Mouse (Mus musculus) lung, embryonic 14.5 days (tissue): ENCODE data around the gene Fcamr. TPM values are rescaled to one million over a fixed set of nuclear protein-coding genes. Genes with fewer than 3 reads are reported as not detected.

ENCODE experiments used
- ATAC-seq: fragments of 200-750 bp; cut with Nextera tagmentation; 2 replicates; pipeline ENCODE4 v1.8.0; 2017; ENCODE audit warnings: mild to moderate bottlenecking, moderate TSS enrichment, moderate library complexity; ENCODE audit not compliant: insufficient read depth
- DNase-seq: peaks from one replicate; pipeline ENCODE4 v3.0.0-alpha.2; 2015
- H3K27ac ChIP-seq: fragments of 300-500 bp; sonication (generic); 2 replicates; pipeline ENCODE4 v1.5.1; 2014; ENCODE audit warnings: low read depth, mild to moderate bottlenecking, moderate library complexity
- H3K27me3 ChIP-seq: fragments of 300-500 bp; sonication (generic); 2 replicates; pipeline ENCODE4 v1.6.1; 2014; ENCODE audit warnings: low read length, control low read depth; ENCODE audit not compliant: insufficient read depth
- H3K36me3 ChIP-seq: fragments of 300-500 bp; sonication (generic); 2 replicates; pipeline ENCODE4 v1.6.1; 2014; ENCODE audit warnings: control low read depth; ENCODE audit not compliant: insufficient read depth
- H3K4me1 ChIP-seq: fragments of 300-500 bp; sonication (generic); 2 replicates; pipeline ENCODE4 v1.6.1; 2014; ENCODE audit warnings: antibody characterized with exemption, control low read depth; ENCODE audit not compliant: insufficient read depth
- H3K4me2 ChIP-seq: fragments of 300-500 bp; sonication (generic); 2 replicates; pipeline ENCODE4 v1.6.1; 2014; ENCODE audit warnings: mild to moderate bottlenecking
- H3K4me3 ChIP-seq: fragments of 300-500 bp; sonication (generic); 2 replicates; pipeline ENCODE4 v1.5.1; 2014; ENCODE audit warnings: low read depth, low read length
- H3K9ac ChIP-seq: fragments of 300-500 bp; sonication (generic); 2 replicates; pipeline ENCODE4 v1.6.1; 2014
- H3K9me3 ChIP-seq: fragments of 300-500 bp; sonication (generic); 2 replicates; pipeline ENCODE4 v1.6.1; 2016; ENCODE audit warnings: low read depth, low read length, control low read depth
- CTCF ChIP-seq: IDR thresholded peaks from 2 replicates; pipeline ENCODE4 v1.5.1; 2016; ENCODE audit warnings: antibody characterized with exemption, low read depth
- WGBS: fragments of 180-500 bp; shearing (Covaris S2); extraction: QIAGEN DNeasy Blood & Tissue Kit; methylation state at CpG from one replicate; pipeline ENCODE4 v1.1.7; 2014; 5-methylcytosine and 5-hydroxymethylcytosine counted together
- polyA plus RNA-seq: library from polyadenylated mRNA; unstranded; fragments of >200 nt; fragmentation: Nextera tagmentation; extraction: Ambion mirVana; gene quantifications from 2 replicates; pipeline ENCODE4 v1.2.1, GENCODE M21; 2014

Gene Fcamr
- polyA plus RNA-seq, 1 experiment from 2014 or later = not detected

- H3K4me3 ChIP-seq = no peak overlapping the region
- 0 out of 2 replicates have a peak, but pooled peaks cover 3% of the 10 kb centered on the region for H3K4me1 ChIP-seq
- no peak for ATAC-seq
- H3K4me2 ChIP-seq = no peak overlapping the region
- peak; percentile 71 for DNase-seq
- TF ChIP-seq CTCF = peak; percentile 51
- 48% methylated on average over 6 of the region's 6 CpGs for WGBS
- H3K9me3 ChIP-seq = no peaks in the 10 kb centered on the region
- H3K27me3 ChIP-seq = no peaks in the 10 kb centered on the region
- H3K36me3 ChIP-seq = no peaks in the 10 kb centered on the region
- H3K9ac ChIP-seq = no peak overlapping the region
- H3K27ac ChIP-seq = no peak overlapping the region
Observed at GRCm38 (mm10) chr1:130838288-130838687, 37.6 kb downstream of the Fcamr start.

DNA sequence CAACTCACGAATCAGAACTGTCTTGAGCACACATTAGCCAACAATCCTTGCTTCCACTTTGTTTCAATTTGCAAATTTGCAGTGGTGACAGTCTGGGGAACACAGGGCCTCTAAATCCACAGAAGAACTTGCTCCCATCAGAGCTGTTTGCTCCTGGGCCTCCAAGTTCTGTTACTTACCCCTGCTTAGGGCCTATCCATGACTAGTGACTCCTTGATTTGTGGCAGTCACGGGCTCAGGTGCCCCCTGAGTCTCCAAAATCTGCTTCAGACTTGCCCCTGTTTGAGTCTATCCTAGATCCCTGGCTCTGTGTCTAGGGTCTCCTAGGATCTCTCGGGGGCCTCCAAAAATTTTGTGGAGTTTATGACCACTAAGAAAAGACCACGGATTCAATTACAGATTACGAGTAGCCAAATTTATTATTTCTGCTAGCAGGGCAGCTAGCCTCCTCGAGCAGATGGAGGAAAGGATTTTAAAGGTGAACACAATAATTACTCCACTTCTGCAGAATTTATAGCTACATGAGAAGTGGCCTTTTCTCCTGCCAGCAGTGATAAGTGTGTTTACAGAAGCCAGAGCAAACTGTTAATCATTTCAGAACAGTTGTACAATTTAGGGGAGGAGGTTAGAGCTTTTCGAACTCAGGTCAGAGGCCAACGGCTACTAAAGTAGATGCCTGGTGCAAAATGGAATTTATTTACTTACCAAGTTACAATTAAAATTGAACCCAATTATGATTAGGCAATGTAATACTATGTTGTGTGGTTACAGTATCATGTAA is 40.1 kb downstream of the Fcamr start:
- no peaks in the 10 kb centered on the region for H3K27me3 ChIP-seq
- DNase-seq = no peak
- H3K4me1 ChIP-seq = 0 out of 2 replicates have a peak, but pooled peaks cover 3% of the 10 kb centered on the region
- no peak overlapping the region for H3K4me3 ChIP-seq
- no peak for ATAC-seq
- no peaks in the 10 kb centered on the region for H3K9me3 ChIP-seq
- H3K36me3 ChIP-seq = no peaks in the 10 kb centered on the region
- TF ChIP-seq CTCF = no peak
- H3K27ac ChIP-seq = no peak overlapping the region
- WGBS = 38% methylated on average over 8 of the region's 8 CpGs
- H3K4me2 ChIP-seq = no peak overlapping the region
- H3K9ac ChIP-seq = no peak overlapping the region

DNA sequence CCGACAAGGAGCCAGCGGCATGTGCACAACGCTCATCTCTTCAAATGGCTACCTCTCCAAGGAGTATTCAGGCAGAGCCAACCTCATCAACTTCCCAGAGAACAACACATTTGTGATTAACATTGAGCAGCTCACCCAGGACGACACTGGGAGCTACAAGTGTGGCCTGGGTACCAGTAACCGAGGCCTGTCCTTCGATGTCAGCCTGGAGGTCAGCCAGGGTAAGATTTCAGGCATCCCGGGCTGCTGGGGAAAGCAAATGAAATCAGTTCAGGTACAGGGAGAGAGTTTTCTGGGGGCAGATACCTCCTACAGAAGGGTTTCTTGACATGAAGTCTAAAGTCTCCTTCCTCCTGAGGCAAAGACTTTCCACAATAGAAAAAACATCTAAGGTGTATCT is 40.9 kb downstream of the Fcamr start:
- H3K4me3 ChIP-seq = no peak overlapping the region
- H3K36me3 ChIP-seq = no peaks in the 10 kb centered on the region
- H3K9me3 ChIP-seq = no peaks in the 10 kb centered on the region
- TF ChIP-seq CTCF = no peak
- no peak for ATAC-seq
- no peak overlapping the region for H3K4me2 ChIP-seq
- 85% methylated on average over 7 of the region's 7 CpGs for WGBS
- no peak overlapping the region for H3K27ac ChIP-seq
- 0 out of 2 replicates have a peak, but pooled peaks cover 3% of the 10 kb centered on the region for H3K4me1 ChIP-seq
- no peaks in the 10 kb centered on the region for H3K27me3 ChIP-seq
- DNase-seq = no peak
- no peak overlapping the region for H3K9ac ChIP-seq

DNA sequence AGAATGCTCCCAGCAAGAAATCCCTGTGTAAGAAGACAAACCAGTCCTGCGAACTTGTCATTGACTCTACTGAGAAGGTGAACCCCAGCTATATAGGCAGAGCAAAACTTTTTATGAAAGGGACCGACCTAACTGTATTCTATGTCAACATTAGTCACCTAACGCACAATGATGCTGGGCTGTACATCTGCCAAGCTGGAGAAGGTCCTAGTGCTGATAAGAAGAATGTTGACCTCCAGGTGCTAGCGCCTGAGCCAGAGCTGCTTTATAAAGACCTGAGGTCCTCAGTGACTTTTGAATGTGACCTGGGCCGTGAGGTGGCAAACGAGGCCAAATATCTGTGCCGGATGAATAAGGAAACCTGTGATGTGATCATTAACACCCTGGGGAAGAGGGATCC is 43.8 kb downstream of the Fcamr start:
- no peak for TF ChIP-seq CTCF
- H3K27me3 ChIP-seq = no peaks in the 10 kb centered on the region
- ATAC-seq = no peak
- H3K4me2 ChIP-seq = no peak overlapping the region
- no peak for DNase-seq
- H3K36me3 ChIP-seq = no peaks in the 10 kb centered on the region
- H3K4me3 ChIP-seq = no peak overlapping the region
- 0 out of 2 replicates have a peak, but pooled peaks cover 3% of the 10 kb centered on the region for H3K4me1 ChIP-seq
- no peak overlapping the region for H3K27ac ChIP-seq
- no peaks in the 10 kb centered on the region for H3K9me3 ChIP-seq
- WGBS = 84% methylated on average over 7 of the region's 7 CpGs
- H3K9ac ChIP-seq = no peak overlapping the region

GRCm38 (mm10) chr1:130849530-130850214 is 49.0 kb downstream of the Fcamr start:
- ATAC-seq (no peak), DNase-seq (no peak)
- Histone ChIP-seq H3K36me3 (no peaks in the 10 kb centered on the region), H3K9ac (no peak overlapping the region), H3K27ac (no peak overlapping the region), H3K9me3 (no peaks in the 10 kb centered on the region), H3K27me3 (no peaks in the 10 kb centered on the region), H3K4me2 (no peak overlapping the region), H3K4me1 (no peaks in the 10 kb centered on the region), H3K4me3 (no peak overlapping the region)
- no peak for TF ChIP-seq CTCF
- WGBS = 83% methylated on average over 10 of the region's 10 CpGs

- no peak for ATAC-seq
- H3K4me3 ChIP-seq = no peak overlapping the region
- WGBS = 71% methylated on average over 5 of the region's 5 CpGs
- no peak for TF ChIP-seq CTCF
- no peak overlapping the region for H3K27ac ChIP-seq
- H3K36me3 ChIP-seq = no peaks in the 10 kb centered on the region
- H3K4me2 ChIP-seq = no peak overlapping the region
- H3K9ac ChIP-seq = no peak overlapping the region
- no peaks in the 10 kb centered on the region for H3K4me1 ChIP-seq
- H3K27me3 ChIP-seq = no peaks in the 10 kb centered on the region
- DNase-seq = no peak
- H3K9me3 ChIP-seq = no peaks in the 10 kb centered on the region
Observed at GRCm38 (mm10) chr1:130850405-130850804, 49.7 kb downstream of the Fcamr start.

DNA sequence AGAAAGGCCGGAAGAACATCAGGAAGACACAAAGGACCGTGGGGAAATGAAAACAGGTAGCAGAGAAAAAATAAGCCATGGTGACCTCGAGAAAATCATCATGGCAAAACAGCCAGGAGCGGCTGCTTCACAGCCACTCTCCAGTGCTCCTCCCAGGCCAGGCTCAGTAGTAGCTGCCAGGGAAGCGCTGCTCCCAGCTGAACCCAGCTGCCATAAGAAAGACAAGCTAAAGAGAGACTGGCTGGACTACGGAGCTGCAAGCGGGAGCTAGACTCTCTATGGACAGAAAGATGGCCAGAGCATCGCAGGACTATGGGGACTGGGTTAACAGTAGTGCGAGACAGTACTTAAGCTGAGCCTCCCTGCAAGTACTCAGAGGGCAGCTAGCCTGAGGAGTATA is 54.1 kb downstream of the Fcamr start:
- no peaks in the 10 kb centered on the region for H3K27me3 ChIP-seq
- WGBS = 73% methylated on average over 9 of the region's 9 CpGs
- H3K4me3 ChIP-seq = no peak overlapping the region

More for the DNA sequence above, 54.1 kb downstream of the Fcamr start:
- Histone ChIP-seq H3K9ac (no peak overlapping the region), H3K9me3 (no peaks in the 10 kb centered on the region), H3K36me3 (no peaks in the 10 kb centered on the region), H3K27ac (no peak overlapping the region), H3K4me2 (no peak overlapping the region), H3K4me1 (no peaks in the 10 kb centered on the region)
- ATAC-seq (no peak), DNase-seq (no peak)
- no peak for TF ChIP-seq CTCF
